Mouse (Mus musculus) olfactory bulb, adult 2 months (tissue): ENCODE results near the gene Tmub1.

Source experiments
- CTCF ChIP-seq: fragments of 200-500 bp; IDR thresholded peaks from 2 replicates; pipeline ENCODE4 v1.5.1; 2012; ENCODE audit warnings: low read depth, mild to moderate bottlenecking, low read length, moderate library complexity; ENCODE audit not compliant: insufficient read depth
- POLR2A ChIP-seq: fragments of 200-500 bp; IDR thresholded peaks from 2 replicates; pipeline ENCODE4 v1.6.1; 2012; ENCODE audit warnings: mild to moderate bottlenecking, low read depth, low read length, moderate library complexity; ENCODE audit not compliant: insufficient read depth

- TF ChIP-seq CTCF (no peak), POLR2A (no peak)
Observed at GRCm38 (mm10) chr5:24400911-24401605, 46.6 kb downstream of the Tmub1 start.
